Mouse (Mus musculus) ES-E14 (cell line): ENCODE data around the gene Gtpbp3. TPM values are rescaled to one million over a fixed set of nuclear protein-coding genes. Genes with fewer than 3 reads are reported as not detected.
"Not testable (repeated sequence)": the region's sequence is repeated elsewhere in the genome, so short reads cannot be mapped to it uniquely, and the experiment has no call there.

Experiments
- DNase-seq: peaks from one replicate; pipeline ENCODE4 v3.0.0-alpha.2; 2013; ENCODE audit warnings: low read depth, low spot score
- H3K27ac ChIP-seq: 2 replicates; pipeline ENCODE4 v1.5.1; 2012; ENCODE audit warnings: low read depth, mild to moderate bottlenecking, low read length, moderate library complexity, mixed read lengths; ENCODE audit not compliant: poor library complexity, insufficient read depth, severe bottlenecking
- H3K36me3 ChIP-seq: 2 replicates; pipeline ENCODE4 v1.6.1; 2012; ENCODE audit warnings: mild to moderate bottlenecking, low read length, moderate library complexity, mixed read lengths; ENCODE audit not compliant: control insufficient read depth, poor library complexity, insufficient read depth, severe bottlenecking
- H3K4me1 ChIP-seq, 2 experiments: fragments of 150-350 bp in 1 of 2; sonication (generic) in 1 of 2; 2 replicates each; pipeline ENCODE4 v1.6.1; 2012; ENCODE audit warnings: low read length in 2 of 2, mild to moderate bottlenecking in 1 of 2, mixed read lengths in 1 of 2; ENCODE audit not compliant: control insufficient read depth in 2 of 2, insufficient read depth in 2 of 2, poor library complexity in 1 of 2
- H3K4me3 ChIP-seq, 2 experiments: fragments of 150-350 bp in 1 of 2; sonication (generic) in 1 of 2; 2 replicates each; pipeline ENCODE4 v1.5.1; 2012; ENCODE audit warnings: low read length in 2 of 2, low read depth in 1 of 2, mild to moderate bottlenecking in 1 of 2, mixed read lengths in 1 of 2; ENCODE audit not compliant: insufficient read depth in 1 of 2, poor library complexity in 1 of 2, severe bottlenecking in 1 of 2
- H3K9ac ChIP-seq: 2 replicates; pipeline ENCODE4 v1.6.1; 2012; ENCODE audit warnings: low read depth, mild to moderate bottlenecking, low read length, mixed read lengths; ENCODE audit not compliant: poor library complexity, insufficient read depth, severe bottlenecking
- H3K9me3 ChIP-seq: fragments of 150-350 bp; sonication (generic); 2 replicates; pipeline ENCODE4 v1.6.1; 2012; ENCODE audit warnings: low read depth, mild to moderate bottlenecking, low read length; ENCODE audit not compliant: control insufficient read depth, insufficient read depth
- CHD2 ChIP-seq: IDR thresholded peaks from 2 replicates; pipeline ENCODE4 v1.6.1; 2014; ENCODE audit warnings: mild to moderate bottlenecking, low read depth, low read length, inconsistent platforms
- HCFC1 ChIP-seq: IDR thresholded peaks from 2 replicates; pipeline ENCODE4 v1.6.1; 2012; ENCODE audit warnings: low read length, inconsistent platforms, borderline replicate concordance; ENCODE audit not compliant: insufficient read depth
- MAFK ChIP-seq: IDR thresholded peaks from 2 replicates; pipeline ENCODE4 v1.6.1; 2014; ENCODE audit warnings: mild to moderate bottlenecking, low read depth, low read length, inconsistent platforms; ENCODE audit not compliant: insufficient read depth
- ZC3H11A ChIP-seq: IDR thresholded peaks from 2 replicates; pipeline ENCODE4 v1.6.1; 2012; ENCODE audit warnings: low read depth, mild to moderate bottlenecking, inconsistent platforms, low read length, borderline replicate concordance
- ZNF384 ChIP-seq: IDR thresholded peaks from 2 replicates; pipeline ENCODE4 v1.6.1; 2012; ENCODE audit warnings: low read depth, low read length, inconsistent platforms
- in situ Hi-C, 2 experiments: fragments of 600-800 bp; cut with MboI; formaldehyde crosslinking; loops; one replicate each; pipeline ENCODE4 v1.15.1; 2025; ENCODE audit warnings: low sequenced_read_pairs in 2 of 2, inconsistent platforms in 1 of 2; ENCODE audit not compliant: unreplicated experiment in 2 of 2
- total RNA-seq: library from RNA; depleted of rRNA; stranded (reverse); fragments of 300-350 nt; gene quantifications from 2 replicates; pipeline ENCODE4 v1.2.3, GENCODE M21; 2012

The Gtpbp3 gene
- total RNA-seq, 1 experiment = 60.4 TPM

DNA sequence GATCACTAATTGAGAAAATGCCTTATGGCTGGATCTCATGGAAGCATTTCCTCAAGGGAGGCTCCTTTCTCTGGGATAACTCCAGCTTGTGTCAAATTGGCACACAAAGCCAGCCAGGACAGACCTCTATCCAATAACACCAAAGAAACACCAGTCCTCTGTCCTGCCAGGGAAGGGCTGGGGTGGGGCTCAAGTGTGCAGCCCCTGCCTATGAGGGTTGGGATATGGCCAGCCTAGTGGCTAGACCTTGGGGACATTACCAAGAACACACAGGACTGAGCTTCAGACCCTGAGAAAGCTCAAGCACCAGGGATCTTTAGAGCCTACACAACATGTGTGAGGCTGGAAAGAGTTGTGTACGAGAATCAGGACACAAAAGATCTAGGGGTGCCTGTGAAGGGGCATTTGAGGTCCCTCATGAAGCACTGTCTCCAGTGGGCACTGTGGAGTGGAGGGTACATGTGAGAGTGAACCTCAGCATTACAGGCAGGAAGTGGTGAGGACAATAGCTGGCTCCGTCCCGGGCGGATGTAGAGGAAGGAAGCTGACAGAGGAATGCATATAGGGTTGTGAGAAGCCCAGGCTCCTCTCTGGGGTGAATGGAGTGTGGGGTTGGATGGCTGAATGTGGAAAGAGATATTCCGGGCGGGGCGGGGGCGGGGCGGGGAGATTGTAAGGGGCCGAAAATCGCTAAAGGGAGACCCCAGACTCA lies 40.6 kb downstream of the Gtpbp3 start:
- no peaks in the 10 kb centered on the region for H3K36me3 ChIP-seq
- in situ Hi-C loops = no loop called here
- TF ChIP-seq ZC3H11A (no peak), HCFC1 (no peak), ZNF384 (no peak), CHD2 (no peak), MAFK (no peak)
- peak overlapping the region; percentile 63; the same call in 1 of the 2 replicates for H3K27ac ChIP-seq
- DNase-seq = no peak
- peaks cover 7 to 20% of the 10 kb centered on the region in 2 experiments for H3K4me1 ChIP-seq
- no peaks in the 10 kb centered on the region for H3K9me3 ChIP-seq
- no peak overlapping the region; the same call in 1 of the 2 replicates for H3K9ac ChIP-seq
- no peak overlapping the region for H3K4me3 ChIP-seq

DNA sequence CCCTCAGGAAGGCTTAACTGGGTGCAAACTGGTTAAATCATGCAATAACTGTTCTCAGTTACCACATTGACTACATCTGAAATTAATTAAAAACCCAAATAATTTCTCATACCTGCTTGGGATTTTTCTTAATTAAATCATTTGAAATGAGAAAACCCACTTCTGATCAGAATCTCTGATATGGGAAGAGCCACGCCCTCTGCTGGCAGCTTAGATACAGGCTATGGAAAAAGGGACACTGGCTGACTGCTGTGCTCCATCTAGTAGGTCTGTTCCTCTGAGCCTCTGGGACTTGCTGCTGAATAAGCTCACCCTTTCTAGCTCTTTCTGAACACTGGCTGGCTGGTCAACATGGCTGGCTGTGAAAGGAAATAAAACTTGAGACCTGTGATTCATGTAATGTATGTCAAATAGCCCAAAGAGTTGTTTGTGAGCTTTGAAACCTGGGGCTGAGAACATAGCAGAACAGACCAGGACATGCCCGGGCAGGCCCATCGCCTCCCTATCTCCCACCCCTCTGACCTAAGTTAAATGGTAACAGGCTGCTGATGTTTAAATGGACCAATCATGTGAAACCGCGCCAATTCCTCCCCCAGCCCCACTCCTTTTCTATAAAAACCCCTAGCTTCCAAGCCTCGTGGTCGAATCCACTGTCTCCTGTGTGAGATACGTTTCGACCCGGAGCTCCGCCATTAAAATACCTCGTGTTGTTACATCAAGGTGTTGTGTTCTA lies 43.0 kb downstream of the Gtpbp3 start:
- Histone ChIP-seq H3K9ac (peak overlapping the region; percentile 69), H3K4me3 (peak overlapping the region; percentile 3 to 28; a peak in 1 of 4 replicates), H3K4me1 (peaks cover 7 to 34% of the 10 kb centered on the region in 2 experiments), H3K36me3 (peaks cover 11% of the 10 kb centered on the region; the same call in 1 of the 2 replicates), H3K27ac (peak overlapping the region; percentile 76)
- in situ Hi-C loops, H3K9me3 ChIP-seq, DNase-seq: not testable (repeated sequence)

DNA sequence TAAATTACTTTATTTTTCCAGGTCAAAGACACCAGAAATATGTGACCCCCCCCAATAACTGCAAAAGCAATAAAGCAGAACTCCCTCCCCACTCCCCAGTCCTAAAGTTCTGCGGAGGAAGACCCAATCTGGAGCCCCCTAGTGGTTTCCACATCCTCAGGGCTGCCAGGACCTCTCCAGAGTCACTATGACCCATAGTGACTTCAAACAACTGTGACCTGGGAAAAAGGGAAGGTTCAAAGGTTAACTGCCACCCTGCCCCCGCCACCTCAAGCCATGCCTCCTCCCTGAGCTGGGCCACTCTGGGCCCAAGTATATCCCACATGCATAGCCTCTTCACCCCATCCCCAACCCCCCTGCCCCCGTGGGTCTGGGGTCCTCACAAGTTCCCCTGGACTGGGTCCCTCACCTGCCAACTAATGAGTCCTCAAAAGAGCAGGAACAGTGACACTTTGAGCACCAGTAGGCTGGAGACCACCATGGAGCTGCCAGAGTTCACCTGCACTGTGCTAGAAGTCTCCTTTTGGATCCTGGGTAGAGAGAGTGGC lies 46.4 kb downstream of the Gtpbp3 start:
- no peak for DNase-seq
- Histone ChIP-seq H3K9me3 (no peaks in the 10 kb centered on the region), H3K36me3 (peaks cover 11% of the 10 kb centered on the region; the same call in 1 of the 2 replicates), H3K4me3 (no peak overlapping the region), H3K9ac (no peak overlapping the region), H3K27ac (no peak overlapping the region), H3K4me1 (peaks cover 2 to 24% of the 10 kb centered on the region in 2 experiments; a peak in 3 of 4 replicates)
- no peak for TF ChIP-seq HCFC1
- TF ChIP-seq MAFK = no peak
- TF ChIP-seq ZC3H11A = no peak
- TF ChIP-seq ZNF384 = no peak
- no peak for TF ChIP-seq CHD2
- in situ Hi-C loops = no loop called here

DNA sequence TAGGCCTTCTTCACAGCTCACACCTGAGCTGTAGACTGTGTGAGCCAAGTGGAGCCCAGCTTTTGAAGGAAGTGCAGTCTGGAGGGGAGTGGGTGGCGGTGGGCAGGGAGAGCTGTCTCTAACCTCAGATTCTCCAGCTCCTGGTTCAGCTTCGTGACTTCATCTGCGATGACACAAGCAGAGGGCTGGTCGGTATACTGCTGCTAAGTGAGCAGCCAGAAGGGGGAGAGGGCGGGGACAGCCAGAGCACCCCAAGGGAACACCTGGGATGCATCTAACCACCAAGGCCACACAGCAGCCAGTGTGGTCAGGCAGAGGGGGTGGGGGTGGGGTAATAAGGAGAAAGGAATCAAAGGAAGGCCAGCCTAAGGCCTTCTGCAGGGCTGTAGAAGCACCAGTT lies 47.8 kb downstream of the Gtpbp3 start:
- H3K9ac ChIP-seq = no peak overlapping the region
- H3K9me3 ChIP-seq = no peaks in the 10 kb centered on the region
- in situ Hi-C loops = no loop called here
- H3K4me3 ChIP-seq = peak overlapping the region in 1 of 2 experiments; percentile 79; a peak in 1 of 4 replicates
- H3K36me3 ChIP-seq = peaks cover 11% of the 10 kb centered on the region; the same call in 1 of the 2 replicates
- H3K4me1 ChIP-seq = peaks cover 0 to 19% of the 10 kb centered on the region in 2 experiments; a peak in 3 of 4 replicates
- H3K27ac ChIP-seq = no peak overlapping the region
- no peak for TF ChIP-seq HCFC1
- no peak for TF ChIP-seq ZC3H11A
- no peak for TF ChIP-seq ZNF384
- TF ChIP-seq MAFK = no peak
- no peak for TF ChIP-seq CHD2
- DNase-seq = no peak
